Mouse (Mus musculus) stomach, embryonic 16.5 days (tissue): ENCODE results near the gene B3galt4. TPM values are rescaled to one million over a fixed set of nuclear protein-coding genes. Genes with fewer than 3 reads are reported as not detected.

Experiments used
- ATAC-seq: fragments of 200-750 bp; cut with Nextera tagmentation; 2 replicates; pipeline ENCODE4 v1.8.0; 2017; ENCODE audit warnings: moderate number of reproducible peaks, moderate TSS enrichment; ENCODE audit not compliant: insufficient read depth, low FRiP score
- H3K27ac ChIP-seq: fragments of 300-500 bp; sonication (generic); 2 replicates; pipeline ENCODE4 v1.5.1; 2014; ENCODE audit warnings: low read length
- H3K27me3 ChIP-seq: fragments of 300-500 bp; sonication (generic); 2 replicates; pipeline ENCODE4 v1.6.1; 2014; ENCODE audit warnings: low read length, control low read depth, mixed read lengths; ENCODE audit not compliant: control insufficient read depth, insufficient read depth
- H3K36me3 ChIP-seq: fragments of 300-500 bp; sonication (generic); 2 replicates; pipeline ENCODE4 v1.6.1; 2014; ENCODE audit warnings: low read length; ENCODE audit not compliant: control insufficient read depth, insufficient read depth
- H3K4me1 ChIP-seq: fragments of 300-500 bp; sonication (generic); 2 replicates; pipeline ENCODE4 v1.6.1; 2014; ENCODE audit warnings: low read length, control low read depth, mixed read lengths; ENCODE audit not compliant: control insufficient read depth, insufficient read depth
- H3K4me2 ChIP-seq: fragments of 300-500 bp; sonication (generic); 2 replicates; pipeline ENCODE4 v1.6.1; 2014; ENCODE audit warnings: low read depth, low read length, mixed read lengths
- H3K4me3 ChIP-seq: fragments of 300-500 bp; sonication (generic); replicated peaks from 2 replicates; pipeline ENCODE4 v1.5.1; 2014; ENCODE audit warnings: mild to moderate bottlenecking, low read length
- H3K9ac ChIP-seq: fragments of 300-500 bp; sonication (generic); 2 replicates; pipeline ENCODE4 v1.6.1; 2014; ENCODE audit warnings: low read length
- H3K9me3 ChIP-seq: fragments of 300-500 bp; sonication (generic); replicated peaks from 2 replicates; pipeline ENCODE4 v1.6.1; 2016; ENCODE audit warnings: low read length, control low read depth; ENCODE audit not compliant: control insufficient read depth
- WGBS: fragments of 180-500 bp; shearing (Covaris S2); extraction: QIAGEN DNeasy Blood & Tissue Kit; methylation state at CpG from one replicate; pipeline ENCODE4 v1.1.7; 2014; 5-methylcytosine and 5-hydroxymethylcytosine counted together
- polyA plus RNA-seq: library from polyadenylated mRNA; unstranded; fragments of >200 nt; fragmentation: Nextera tagmentation; extraction: Ambion mirVana; gene quantifications from 2 replicates; pipeline ENCODE4 v1.2.1, GENCODE M21; 2015

The B3galt4 gene
- polyA plus RNA-seq, 1 experiment from 2014 or later = 8.6 TPM

DNA sequence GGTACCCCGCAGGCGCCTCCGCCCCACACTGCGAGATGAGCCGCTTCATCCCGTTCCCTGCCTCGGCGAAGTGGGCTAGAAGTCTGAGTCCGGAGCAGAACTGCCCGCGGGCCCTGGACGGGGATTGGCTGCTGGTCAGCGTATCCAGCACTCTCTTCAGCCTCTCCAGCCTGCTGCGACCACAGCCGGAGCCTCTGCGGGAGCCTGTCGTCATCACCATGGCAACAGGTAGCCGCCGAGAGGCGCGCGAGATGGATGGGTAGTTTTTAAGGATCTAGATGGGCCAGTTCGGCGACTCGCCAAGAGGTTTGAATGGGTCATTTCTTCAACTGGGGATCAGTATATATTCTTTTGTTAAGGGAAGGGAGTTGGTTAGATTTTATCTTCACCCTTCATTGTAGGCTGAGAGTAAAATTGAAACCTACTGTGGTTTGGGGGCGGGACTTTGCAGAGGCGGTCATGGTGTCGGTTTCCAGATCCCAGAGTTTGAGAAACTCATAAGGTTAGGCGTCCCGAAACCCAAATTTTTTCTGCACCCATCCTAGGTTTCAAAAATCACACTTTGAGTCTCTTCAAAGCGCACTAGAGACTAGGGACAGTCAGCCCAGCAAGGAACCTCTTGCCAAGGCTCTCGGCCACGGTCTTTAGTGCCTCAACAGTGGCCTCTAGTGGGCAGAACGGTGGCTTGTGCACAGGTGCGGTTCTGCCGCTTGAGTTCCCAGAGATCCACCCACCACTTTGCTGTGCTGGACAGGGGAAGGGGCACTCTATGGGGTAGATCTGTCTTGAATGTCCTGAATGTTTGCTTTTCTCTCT, 30.8 kb downstream of the B3galt4 start:
- WGBS = under 1% methylated on average over 36 of the region's 36 CpGs
- H3K9ac ChIP-seq = peak overlapping the region; percentile 78
- peaks cover 18% of the 10 kb centered on the region for H3K4me1 ChIP-seq
- H3K4me3 ChIP-seq = peak overlapping the region; percentile 66
- H3K4me2 ChIP-seq = peak overlapping the region; percentile 98
- H3K9me3 ChIP-seq = no peaks in the 10 kb centered on the region
- 0 out of 2 replicates have a peak, but pooled peaks cover 4% of the 10 kb centered on the region for H3K36me3 ChIP-seq
- no peaks in the 10 kb centered on the region for H3K27me3 ChIP-seq
- peak; percentile 16; the same call in 1 of the 2 replicates for ATAC-seq
- peak overlapping the region; percentile 86 for H3K27ac ChIP-seq

DNA sequence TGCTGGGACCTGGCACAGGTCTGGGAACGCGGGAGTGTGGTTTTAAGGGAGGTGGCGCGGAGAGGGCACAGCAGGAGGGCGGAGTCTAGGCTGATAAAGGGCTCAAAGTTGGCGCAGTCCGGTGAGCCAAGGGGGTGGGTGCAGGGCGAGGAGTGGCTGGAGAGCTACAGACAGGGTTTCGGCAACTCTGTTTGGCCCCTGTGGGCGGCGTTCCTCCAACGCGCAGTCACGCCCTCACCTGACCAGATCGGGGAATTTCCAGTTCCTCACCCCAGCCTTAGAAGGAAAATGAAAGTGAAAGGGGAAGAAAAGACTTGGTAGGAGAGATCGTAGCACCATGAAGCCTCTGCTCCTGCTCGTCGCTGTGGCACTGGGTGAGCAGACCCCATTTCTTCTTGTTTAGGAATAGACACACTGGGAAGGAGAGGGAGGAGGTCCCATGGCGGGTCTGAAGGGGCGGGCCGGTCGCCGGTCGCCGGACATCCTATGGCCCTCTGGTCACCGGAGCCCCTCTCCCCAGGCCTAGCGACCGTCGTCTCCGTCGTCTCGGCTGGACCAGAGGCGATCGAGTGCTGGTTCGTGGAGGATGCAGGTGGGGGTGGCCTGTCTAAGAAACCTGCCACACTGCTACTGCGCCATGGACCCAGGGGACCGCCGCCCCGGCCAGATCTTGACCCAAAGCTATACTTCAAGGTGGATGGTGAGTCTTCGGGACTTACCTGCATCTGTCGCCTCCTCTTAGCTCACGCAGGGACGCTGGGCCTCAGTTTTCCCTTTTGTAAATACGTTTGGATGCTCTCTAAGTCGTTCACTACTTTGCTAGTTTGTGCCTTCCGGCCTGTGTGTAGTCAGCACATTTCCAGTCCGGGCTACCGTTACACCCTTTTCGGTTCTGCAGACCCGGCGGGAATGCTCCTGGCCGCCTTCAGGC, 31.7 kb downstream of the B3galt4 start:
- H3K4me3 ChIP-seq = peak overlapping the region; percentile 66
- peak; percentile 67 for ATAC-seq
- peaks cover 23% of the 10 kb centered on the region for H3K4me1 ChIP-seq
- H3K9ac ChIP-seq = peak overlapping the region; percentile 78
- WGBS = under 1% methylated on average over 52 of the region's 52 CpGs
- H3K4me2 ChIP-seq = peak overlapping the region; percentile 98
- H3K27ac ChIP-seq = peak overlapping the region; percentile 86
- 0 out of 2 replicates have a peak, but pooled peaks cover 4% of the 10 kb centered on the region for H3K36me3 ChIP-seq
- no peaks in the 10 kb centered on the region for H3K9me3 ChIP-seq
- H3K27me3 ChIP-seq = no peaks in the 10 kb centered on the region

DNA sequence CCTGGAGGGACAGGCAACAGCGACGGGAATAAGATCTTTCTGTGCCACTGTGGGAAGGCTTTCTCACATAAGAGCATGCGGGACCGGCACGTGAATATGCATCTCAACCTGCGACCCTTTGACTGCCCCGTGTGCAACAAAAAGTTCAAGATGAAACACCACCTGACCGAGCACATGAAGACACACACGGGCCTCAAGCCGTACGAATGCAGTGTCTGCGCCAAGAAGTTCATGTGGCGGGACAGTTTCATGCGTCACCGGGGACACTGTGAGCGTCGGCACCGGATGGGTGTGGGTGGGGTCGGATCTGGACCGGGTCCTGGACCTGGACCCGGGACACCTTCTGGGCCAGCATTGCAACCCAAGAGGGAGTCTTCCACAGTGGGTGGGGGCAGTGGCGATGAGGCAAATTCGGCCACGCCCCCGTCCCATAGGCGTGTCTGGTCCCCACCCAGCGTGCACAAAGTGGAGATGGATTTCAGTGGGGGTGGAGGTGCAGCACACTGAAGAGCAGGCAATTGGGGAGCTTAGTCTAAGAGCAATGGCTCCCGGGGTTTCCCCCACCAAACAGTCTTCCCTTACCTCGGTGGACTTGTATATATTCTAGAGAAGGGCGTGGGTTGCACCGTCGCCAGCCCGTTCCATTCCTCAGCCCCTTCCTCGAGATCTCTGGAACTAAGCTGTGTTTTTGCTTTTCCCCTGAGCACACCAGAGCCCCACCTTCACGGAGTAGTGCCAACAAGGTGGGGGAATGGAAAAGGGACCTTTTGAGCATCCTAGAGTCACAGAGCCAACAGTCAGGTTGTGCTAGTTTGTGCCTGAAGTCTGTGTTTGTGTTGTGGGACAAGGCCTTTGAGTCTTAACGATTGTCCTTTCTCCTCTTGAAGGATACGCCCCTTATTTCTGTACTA, 32.7 kb downstream of the B3galt4 start:
- Histone ChIP-seq H3K9ac (peak overlapping the region; percentile 78), H3K4me3 (peak overlapping the region; percentile 66), H3K4me1 (peaks cover 23% of the 10 kb centered on the region), H3K4me2 (peak overlapping the region; percentile 98), H3K36me3 (peaks cover 11% of the 10 kb centered on the region), H3K9me3 (no peaks in the 10 kb centered on the region), H3K27me3 (no peaks in the 10 kb centered on the region), H3K27ac (peak overlapping the region; percentile 86)
- WGBS = 51% methylated on average over 37 of the region's 37 CpGs
- no peak for ATAC-seq

DNA sequence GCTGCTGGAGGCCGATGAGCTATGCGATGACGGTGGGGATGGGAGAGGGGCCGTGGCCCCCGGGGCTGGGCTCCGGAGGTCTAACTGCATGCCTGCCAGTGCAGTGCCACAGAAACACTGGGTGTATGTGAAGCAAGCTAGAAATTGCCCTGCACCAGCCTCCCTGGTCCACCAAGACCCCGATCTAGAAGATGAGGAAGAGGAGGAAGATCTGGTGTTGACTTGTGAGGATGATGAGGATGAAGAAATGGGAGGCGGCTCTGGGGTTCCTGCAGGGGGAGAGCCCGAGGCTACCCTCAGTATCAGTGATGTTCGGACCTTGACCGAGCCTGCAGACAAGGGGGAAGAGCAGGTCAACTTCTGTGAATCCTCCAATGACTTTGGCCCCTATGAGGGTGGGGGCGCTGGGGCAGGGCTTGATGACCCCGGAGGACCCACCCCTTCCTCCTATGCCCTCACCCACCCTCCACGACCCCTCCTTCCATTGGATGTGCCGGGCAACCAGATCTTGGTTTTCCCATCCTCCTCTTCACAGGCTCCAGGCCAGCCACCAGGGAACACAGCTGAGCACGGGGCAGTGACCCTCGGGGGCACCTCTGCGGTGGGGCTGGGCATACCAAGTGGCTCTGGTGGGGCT, 33.5 kb downstream of the B3galt4 start:
- peaks cover 23% of the 10 kb centered on the region for H3K4me1 ChIP-seq
- H3K9ac ChIP-seq = no peak overlapping the region
- no peak overlapping the region for H3K27ac ChIP-seq
- no peak for ATAC-seq
- H3K9me3 ChIP-seq = no peaks in the 10 kb centered on the region
- no peaks in the 10 kb centered on the region for H3K27me3 ChIP-seq
- 84% methylated on average over 18 of the region's 18 CpGs for WGBS
- H3K4me3 ChIP-seq = no peak overlapping the region
- peaks cover 16% of the 10 kb centered on the region for H3K36me3 ChIP-seq
- no peak overlapping the region for H3K4me2 ChIP-seq

DNA sequence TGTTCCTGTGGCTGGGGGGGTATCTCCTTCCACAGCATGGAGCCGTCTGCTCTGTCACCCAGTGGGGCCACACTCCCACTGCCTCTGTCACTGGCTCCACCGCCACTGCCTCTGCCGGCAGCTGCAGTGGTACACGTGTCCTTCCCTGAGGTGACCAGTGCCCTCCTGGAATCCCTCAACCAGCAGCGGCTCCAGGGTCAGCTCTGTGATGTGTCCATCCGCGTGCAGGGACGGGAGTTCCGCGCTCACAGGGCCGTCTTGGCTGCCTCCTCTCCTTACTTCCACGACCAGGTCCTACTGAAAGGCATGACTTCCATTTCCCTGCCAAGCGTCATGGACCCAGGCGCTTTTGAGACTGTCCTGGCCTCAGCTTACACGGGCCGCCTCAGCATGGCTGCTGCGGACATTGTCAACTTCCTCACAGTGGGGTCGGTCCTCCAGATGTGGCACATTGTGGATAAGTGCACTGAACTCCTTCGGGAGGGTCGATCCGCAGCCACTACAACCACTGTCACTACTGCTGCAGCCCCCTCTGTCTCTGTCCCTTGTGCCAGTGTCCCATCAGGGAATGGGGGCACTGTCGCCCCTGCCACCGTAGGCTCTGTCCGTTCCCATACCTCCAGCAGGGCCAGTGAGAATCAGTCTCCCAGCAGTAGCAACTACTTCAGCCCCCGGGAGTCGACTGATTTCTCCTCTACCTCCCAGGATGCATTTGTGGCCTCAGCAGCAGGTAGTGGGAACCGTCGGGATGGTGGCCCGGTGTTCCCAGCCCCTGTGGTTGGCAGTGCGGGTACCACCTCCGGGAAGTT, 34.2 kb downstream of the B3galt4 start:
- H3K27ac ChIP-seq = no peak overlapping the region
- peaks cover 22% of the 10 kb centered on the region for H3K36me3 ChIP-seq
- ATAC-seq = no peak
- H3K9ac ChIP-seq = peak overlapping the region; percentile 76
- WGBS = 73% methylated on average over 31 of the region's 31 CpGs
- peaks cover 23% of the 10 kb centered on the region for H3K4me1 ChIP-seq
- no peaks in the 10 kb centered on the region for H3K9me3 ChIP-seq
- H3K4me3 ChIP-seq = peak overlapping the region; percentile 64
- no peaks in the 10 kb centered on the region for H3K27me3 ChIP-seq
- H3K4me2 ChIP-seq = peak overlapping the region; percentile 73

DNA sequence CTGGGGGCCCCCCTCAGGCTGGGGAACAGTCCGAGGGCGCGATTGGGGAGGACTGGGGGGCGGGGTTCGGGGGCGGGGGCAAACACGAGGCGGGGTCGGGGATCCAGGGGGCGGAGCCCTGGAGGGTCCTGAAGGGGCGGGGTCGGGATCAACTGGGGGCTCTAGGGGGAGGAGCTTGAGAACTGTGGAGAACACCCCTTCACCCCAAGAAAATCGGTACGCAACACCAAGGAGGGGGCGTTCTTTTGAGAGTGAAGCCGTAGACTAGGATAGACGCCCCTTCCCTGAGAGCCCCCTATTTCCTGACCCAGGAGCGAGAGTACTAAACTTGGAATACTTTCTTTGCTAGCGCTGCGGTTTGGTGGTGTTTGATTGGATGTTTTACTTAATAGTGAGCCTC, 35.0 kb downstream of the B3galt4 start:
- peak; percentile 9 for ATAC-seq

DNA sequence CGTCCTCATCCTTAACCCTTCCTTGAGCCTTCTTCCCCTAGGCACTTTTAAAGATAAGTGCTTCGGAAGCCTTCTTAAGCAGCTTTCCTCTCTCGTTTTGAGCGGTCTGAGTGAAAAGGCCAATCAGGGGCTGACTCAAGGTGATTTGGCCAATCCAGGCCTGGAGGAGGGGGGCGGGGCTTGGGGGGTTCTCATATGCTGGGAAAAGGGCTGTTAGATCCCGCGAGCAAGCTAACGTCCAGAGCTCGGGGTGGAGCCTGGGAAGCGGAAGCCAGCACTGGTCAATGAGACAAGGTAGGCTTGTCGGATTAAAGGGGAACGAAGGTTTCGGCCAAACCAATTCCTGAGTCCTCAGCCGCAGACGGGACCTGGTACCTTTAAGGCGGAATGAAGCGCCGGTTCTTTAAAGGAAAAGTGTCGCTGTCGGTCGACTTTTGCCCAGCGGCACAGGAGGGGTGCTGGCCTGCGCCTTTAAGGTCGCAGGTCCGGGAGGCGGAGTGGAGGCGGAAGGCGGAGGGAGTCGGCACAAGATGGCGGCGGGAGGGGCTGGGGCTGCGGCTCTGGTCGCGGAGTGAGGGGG, 35.5 kb downstream of the B3galt4 start, which contains the start of the genes Tapbp and Zbtb22:
TSS of gene Tapbp (plus strand) at position 229 of the 580 bp plus-strand sequence.
TSS of gene Zbtb22 (plus strand) at position 234 of the 580 bp plus-strand sequence.
- H3K4me3 ChIP-seq = peak within 1 kb of the TSS; percentile 64
- H3K4me2 ChIP-seq = peak within 1 kb of the TSS; percentile 73
- peaks cover 23% of the 10 kb centered on the region for H3K4me1 ChIP-seq
- peak; percentile 92 for ATAC-seq
- H3K36me3 ChIP-seq = peaks cover 27% of the 10 kb centered on the region
- H3K9me3 ChIP-seq = no peaks in the 10 kb centered on the region
- H3K27ac ChIP-seq = peak within 1 kb of the TSS; percentile 83
- peak within 1 kb of the TSS; percentile 76 for H3K9ac ChIP-seq
- no peaks in the 10 kb centered on the region for H3K27me3 ChIP-seq
- WGBS = under 1% methylated on average over 34 of the region's 34 CpGs

More for the DNA sequence above, 35.0 kb downstream of the B3galt4 start:
- H3K4me3 ChIP-seq = peak overlapping the region; percentile 64
- H3K27ac ChIP-seq = peak overlapping the region; percentile 83
- peaks cover 23% of the 10 kb centered on the region for H3K4me1 ChIP-seq
- no peaks in the 10 kb centered on the region for H3K9me3 ChIP-seq
- peaks cover 27% of the 10 kb centered on the region for H3K36me3 ChIP-seq
- WGBS = under 1% methylated on average over 14 of the region's 20 CpGs
- no peaks in the 10 kb centered on the region for H3K27me3 ChIP-seq
- peak overlapping the region; percentile 76 for H3K9ac ChIP-seq
- peak overlapping the region; percentile 73 for H3K4me2 ChIP-seq
